Mouse (Mus musculus): ENCODE data around the gene Gm42742.

Gm42742 gene

GRCm38 (mm10) chr7:127020031-127020430 lies 866 bp downstream of the Gm42742 start:
- no peak for DNase-seq (ENCODE audit: low read depth, low spot score)

- no peak for DNase-seq (ENCODE audit: low read depth, low spot score)
These were observed 1.5 kb downstream of the Gm42742 start for GRCm38 (mm10) chr7:127019306-127019960.

GRCm38 (mm10) chr7:127018416-127019305 lies 2.2 kb downstream of the Gm42742 start:
- DNase-seq (ENCODE audit: low read depth, low spot score): no peak

- no peak for DNase-seq (ENCODE audit: low read depth, low spot score)
These were observed 2.9 kb downstream of the Gm42742 start for GRCm38 (mm10) chr7:127017950-127018345.

GRCm38 (mm10) chr7:127016971-127017949 lies 3.6 kb downstream of the Gm42742 start, which contains the start of gene Pagr1a:
TSS of gene Pagr1a (minus strand) at chr7:127017352.
- peak; percentile 99 for DNase-seq (ENCODE audit: low read depth, low spot score)

GRCm38 (mm10) chr7:127016486-127016938 lies 4.4 kb downstream of the Gm42742 start:
- DNase-seq (ENCODE audit: low read depth, low spot score): peak; percentile 67

- no peak for DNase-seq (ENCODE audit: low read depth, low spot score)
These were observed 4.6 kb downstream of the Gm42742 start, which contains the start of gene Pagr1b for GRCm38 (mm10) chr7:127016481-127016485. TSS of gene Pagr1b (minus strand) at chr7:127016484.

GRCm38 (mm10) chr7:127016081-127016480 lies 4.8 kb downstream of the Gm42742 start:
- peak; percentile 80 for DNase-seq (ENCODE audit: low read depth, low spot score)

GRCm38 (mm10) chr7:127014993-127015392 lies 5.9 kb downstream of the Gm42742 start:
- no peak for DNase-seq (ENCODE audit: low read depth, low spot score)

- peak; percentile 78 for DNase-seq (ENCODE audit: low read depth, low spot score)
These were observed 6.6 kb downstream of the Gm42742 start, which contains the start of gene Mvp for GRCm38 (mm10) chr7:127014320-127014719. TSS of gene Mvp (minus strand) at chr7:127014621.

GRCm38 (mm10) chr7:127013385-127013784 lies 7.5 kb downstream of the Gm42742 start:
- DNase-seq (ENCODE audit: low read depth, low spot score): no peak

GRCm38 (mm10) chr7:127012845-127013244 lies 8.1 kb downstream of the Gm42742 start:
- no peak for DNase-seq (ENCODE audit: low read depth, low spot score)

GRCm38 (mm10) chr7:127012374-127012773 lies 8.5 kb downstream of the Gm42742 start:
- DNase-seq (ENCODE audit: low read depth, low spot score): peak; percentile 30

GRCm38 (mm10) chr7:127011717-127012116 lies 9.2 kb downstream of the Gm42742 start:
- no peak for DNase-seq (ENCODE audit: low read depth, low spot score)

- no peak for DNase-seq (ENCODE audit: low read depth, low spot score)
These were observed 9.8 kb downstream of the Gm42742 start for GRCm38 (mm10) chr7:127011051-127011450.

GRCm38 (mm10) chr7:127009307-127010085 lies 11.4 kb downstream of the Gm42742 start:
- DNase-seq (ENCODE audit: low read depth, low spot score): no peak

- DNase-seq (ENCODE audit: low read depth, low spot score): peak; percentile 82
These were observed 12.5 kb downstream of the Gm42742 start for GRCm38 (mm10) chr7:127008239-127009019.

- no peak for DNase-seq (ENCODE audit: low read depth, low spot score)
These were observed 13.4 kb downstream of the Gm42742 start for GRCm38 (mm10) chr7:127007313-127008024.

- no peak for DNase-seq (ENCODE audit: low read depth, low spot score)
These were observed 16.6 kb downstream of the Gm42742 start for GRCm38 (mm10) chr7:127004122-127004875.
